Mouse (Mus musculus): ENCODE data around the gene Pde8a. TPM values are rescaled to one million over a fixed set of nuclear protein-coding genes. Genes with fewer than 3 reads are reported as not detected.

Gene Pde8a
- polyA plus RNA-seq, 1 experiment from 2014 or later = 1.5 TPM

- peaks cover 24% of the 10 kb centered on the region for H3K36me3 ChIP-seq (ENCODE audit: control insufficient read depth, insufficient read depth, low read length)
- H3K9me3 ChIP-seq (replicated peaks; ENCODE audit: control insufficient read depth, low read length) = no peaks in the 10 kb centered on the region
- H3K27me3 ChIP-seq (replicated peaks; ENCODE audit: control insufficient read depth, insufficient read depth, low read length) = no peaks in the 10 kb centered on the region
- no peak overlapping the region for H3K4me3 ChIP-seq (ENCODE audit: low read depth, low read length)
- no peak overlapping the region for H3K4me2 ChIP-seq (ENCODE audit: low read length)
- ATAC-seq (no peak), DNase-seq (ENCODE audit: low spot score) (no peak)
- no peaks in the 10 kb centered on the region for H3K4me1 ChIP-seq (ENCODE audit: control insufficient read depth, insufficient read depth, low read length)
- H3K9ac ChIP-seq (ENCODE audit: low read length) = no peak overlapping the region
- WGBS = 18% methylated on average over 3 of the region's 3 CpGs
- no peak overlapping the region for H3K27ac ChIP-seq (ENCODE audit: low read depth, low read length)
Measured at GRCm38 (mm10) chr7:81330767-81331166, 117.4 kb downstream of the Pde8a start.

GRCm38 (mm10) chr7:81331851-81332250, 118.5 kb downstream of the Pde8a start:
- no peak overlapping the region for H3K4me3 ChIP-seq (ENCODE audit: low read depth, low read length)
- H3K4me2 ChIP-seq (ENCODE audit: low read length) = no peak overlapping the region
- DNase-seq (ENCODE audit: low spot score) = no peak
- no peaks in the 10 kb centered on the region for H3K27me3 ChIP-seq (replicated peaks; ENCODE audit: control insufficient read depth, insufficient read depth, low read length)
- ATAC-seq = no peak
- peaks cover 26% of the 10 kb centered on the region for H3K36me3 ChIP-seq (ENCODE audit: control insufficient read depth, insufficient read depth, low read length)
- no peaks in the 10 kb centered on the region for H3K9me3 ChIP-seq (replicated peaks; ENCODE audit: control insufficient read depth, low read length)
- H3K4me1 ChIP-seq (ENCODE audit: control insufficient read depth, insufficient read depth, low read length) = no peaks in the 10 kb centered on the region
- no peak overlapping the region for H3K27ac ChIP-seq (ENCODE audit: low read depth, low read length)
- no peak overlapping the region for H3K9ac ChIP-seq (ENCODE audit: low read length)
- whole genome bisulfite sequencing = 90% methylated on average over 7 of the region's 7 CpGs

GRCm38 (mm10) chr7:81335705-81336431, 122.5 kb downstream of the Pde8a start:
- H3K9me3 ChIP-seq (replicated peaks; ENCODE audit: control insufficient read depth, low read length) = no peaks in the 10 kb centered on the region
- peaks cover 49% of the 10 kb centered on the region for H3K36me3 ChIP-seq (ENCODE audit: control insufficient read depth, insufficient read depth, low read length)
- no peak overlapping the region for H3K4me2 ChIP-seq (ENCODE audit: low read length)
- WGBS = 57% methylated on average over 18 of the region's 18 CpGs
- H3K4me3 ChIP-seq (ENCODE audit: low read depth, low read length) = no peak overlapping the region
- H3K27ac ChIP-seq (ENCODE audit: low read depth, low read length) = 0 out of 2 replicates have a peak overlapping the region, but pooled peaks have one; percentile 17
- no peak overlapping the region for H3K9ac ChIP-seq (ENCODE audit: low read length)
- no peaks in the 10 kb centered on the region for H3K27me3 ChIP-seq (replicated peaks; ENCODE audit: control insufficient read depth, insufficient read depth, low read length)
- ATAC-seq (no peak), DNase-seq (ENCODE audit: low spot score) (peak; percentile 29)
- H3K4me1 ChIP-seq (ENCODE audit: control insufficient read depth, insufficient read depth, low read length) = no peaks in the 10 kb centered on the region

- DNase-seq (ENCODE audit: low spot score) (peak; percentile 76), ATAC-seq (no peak)
- Histone ChIP-seq H3K4me1 (ENCODE audit: control insufficient read depth, insufficient read depth, low read length) (no peaks in the 10 kb centered on the region), H3K9me3 (replicated peaks; ENCODE audit: control insufficient read depth, low read length) (no peaks in the 10 kb centered on the region), H3K9ac (ENCODE audit: low read length) (no peak overlapping the region), H3K4me2 (ENCODE audit: low read length) (no peak overlapping the region), H3K4me3 (ENCODE audit: low read depth, low read length) (no peak overlapping the region), H3K27ac (ENCODE audit: low read depth, low read length) (no peak overlapping the region), H3K36me3 (ENCODE audit: control insufficient read depth, insufficient read depth, low read length) (peaks cover 53% of the 10 kb centered on the region), H3K27me3 (replicated peaks; ENCODE audit: control insufficient read depth, insufficient read depth, low read length) (no peaks in the 10 kb centered on the region)
- WGBS = 41% methylated on average over 8 of the region's 8 CpGs
Measured at GRCm38 (mm10) chr7:81336432-81336786, 123.0 kb downstream of the Pde8a start.

GRCm38 (mm10) chr7:81337785-81338521, 124.6 kb downstream of the Pde8a start:
- Histone ChIP-seq H3K9ac (ENCODE audit: low read length) (no peak overlapping the region), H3K4me2 (ENCODE audit: low read length) (no peak overlapping the region), H3K9me3 (replicated peaks; ENCODE audit: control insufficient read depth, low read length) (no peaks in the 10 kb centered on the region), H3K27me3 (replicated peaks; ENCODE audit: control insufficient read depth, insufficient read depth, low read length) (no peaks in the 10 kb centered on the region), H3K36me3 (ENCODE audit: control insufficient read depth, insufficient read depth, low read length) (peaks cover 57% of the 10 kb centered on the region), H3K4me3 (ENCODE audit: low read depth, low read length) (no peak overlapping the region), H3K4me1 (ENCODE audit: control insufficient read depth, insufficient read depth, low read length) (peaks cover 5% of the 10 kb centered on the region), H3K27ac (ENCODE audit: low read depth, low read length) (no peak overlapping the region)
- DNase-seq (ENCODE audit: low spot score) (no peak), ATAC-seq (no peak)
- WGBS = 97% methylated on average over 21 of the region's 21 CpGs

- Histone ChIP-seq H3K27me3 (replicated peaks; ENCODE audit: control insufficient read depth, insufficient read depth, low read length) (no peaks in the 10 kb centered on the region), H3K9me3 (replicated peaks; ENCODE audit: control insufficient read depth, low read length) (no peaks in the 10 kb centered on the region), H3K4me3 (ENCODE audit: low read depth, low read length) (no peak overlapping the region), H3K9ac (ENCODE audit: low read length) (no peak overlapping the region), H3K4me2 (ENCODE audit: low read length) (no peak overlapping the region), H3K4me1 (ENCODE audit: control insufficient read depth, insufficient read depth, low read length) (peaks cover 10% of the 10 kb centered on the region), H3K36me3 (ENCODE audit: control insufficient read depth, insufficient read depth, low read length) (peaks cover 57% of the 10 kb centered on the region), H3K27ac (ENCODE audit: low read depth, low read length) (no peak overlapping the region)
- no peak for ATAC-seq
- WGBS = 88% methylated on average over 3 of the region's 3 CpGs
- no peak for DNase-seq (ENCODE audit: low spot score)
Measured at GRCm38 (mm10) chr7:81338522-81338873, 125.1 kb downstream of the Pde8a start.

GRCm38 (mm10) chr7:81339783-81340182, 126.4 kb downstream of the Pde8a start:
- H3K4me3 ChIP-seq (ENCODE audit: low read depth, low read length) = no peak overlapping the region
- 75% methylated on average over 4 of the region's 4 CpGs for WGBS
- H3K9me3 ChIP-seq (replicated peaks; ENCODE audit: control insufficient read depth, low read length) = no peaks in the 10 kb centered on the region
- H3K9ac ChIP-seq (ENCODE audit: low read length) = no peak overlapping the region
- no peaks in the 10 kb centered on the region for H3K27me3 ChIP-seq (replicated peaks; ENCODE audit: control insufficient read depth, insufficient read depth, low read length)
- H3K36me3 ChIP-seq (ENCODE audit: control insufficient read depth, insufficient read depth, low read length) = peaks cover 58% of the 10 kb centered on the region
- no peak overlapping the region for H3K4me2 ChIP-seq (ENCODE audit: low read length)
- ATAC-seq (no peak), DNase-seq (ENCODE audit: low spot score) (peak; percentile 63)
- H3K27ac ChIP-seq (ENCODE audit: low read depth, low read length) = no peak overlapping the region
- H3K4me1 ChIP-seq (ENCODE audit: control insufficient read depth, insufficient read depth, low read length) = peaks cover 15% of the 10 kb centered on the region

GRCm38 (mm10) chr7:81341563-81341962, 128.2 kb downstream of the Pde8a start:
- no peak overlapping the region for H3K4me3 ChIP-seq (ENCODE audit: low read depth, low read length)
- no peak for ATAC-seq
- WGBS = 40% methylated on average over 3 of the region's 3 CpGs
- no peaks in the 10 kb centered on the region for H3K9me3 ChIP-seq (replicated peaks; ENCODE audit: control insufficient read depth, low read length)
- peaks cover 15% of the 10 kb centered on the region for H3K4me1 ChIP-seq (ENCODE audit: control insufficient read depth, insufficient read depth, low read length)
- H3K36me3 ChIP-seq (ENCODE audit: control insufficient read depth, insufficient read depth, low read length) = peaks cover 58% of the 10 kb centered on the region
- no peak overlapping the region for H3K27ac ChIP-seq (ENCODE audit: low read depth, low read length)
- H3K9ac ChIP-seq (ENCODE audit: low read length) = no peak overlapping the region
- no peak overlapping the region for H3K4me2 ChIP-seq (ENCODE audit: low read length)
- H3K27me3 ChIP-seq (replicated peaks; ENCODE audit: control insufficient read depth, insufficient read depth, low read length) = no peaks in the 10 kb centered on the region
- DNase-seq (ENCODE audit: low spot score) = peak; percentile 52

Data from forebrain, embryonic 14.5 days (tissue).